Mouse (Mus musculus) retina, adult 2 months (tissue): ENCODE results near the gene Mybpc2.

Experiments
- DNase-seq: peaks from one replicate; pipeline ENCODE4 v3.0.0-alpha.2; 2012; ENCODE audit warnings: low read depth, low spot score

Mybpc2 gene

GRCm38 (mm10) chr7:44547041-44547440 is 22.6 kb upstream of the Mybpc2 start:
- no peak for DNase-seq

- DNase-seq, result no peak
Measured at GRCm38 (mm10) chr7:44546274-44546673, 21.8 kb upstream of the Mybpc2 start.

DNA sequence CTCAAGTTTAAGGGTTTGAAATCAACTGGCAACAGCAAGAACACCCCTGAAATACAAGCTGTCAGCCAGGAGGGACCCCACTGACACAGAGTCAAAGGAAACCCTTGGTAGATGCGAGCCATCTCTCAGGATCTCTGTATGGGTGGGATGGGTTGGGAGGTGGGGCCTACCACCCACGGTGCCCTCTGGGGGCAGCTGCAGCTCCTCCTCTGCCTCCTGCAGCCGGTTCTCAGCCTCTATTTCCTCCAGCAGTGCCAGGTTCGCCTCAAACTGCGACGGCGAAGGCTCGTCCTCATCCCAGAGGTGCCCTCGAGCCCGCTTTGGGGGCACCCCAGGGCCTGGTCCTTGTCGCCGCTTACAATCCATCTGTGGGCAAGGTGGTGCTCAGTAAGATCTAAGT is 18.6 kb upstream of the Mybpc2 start:
- DNase-seq, result no peak

DNA sequence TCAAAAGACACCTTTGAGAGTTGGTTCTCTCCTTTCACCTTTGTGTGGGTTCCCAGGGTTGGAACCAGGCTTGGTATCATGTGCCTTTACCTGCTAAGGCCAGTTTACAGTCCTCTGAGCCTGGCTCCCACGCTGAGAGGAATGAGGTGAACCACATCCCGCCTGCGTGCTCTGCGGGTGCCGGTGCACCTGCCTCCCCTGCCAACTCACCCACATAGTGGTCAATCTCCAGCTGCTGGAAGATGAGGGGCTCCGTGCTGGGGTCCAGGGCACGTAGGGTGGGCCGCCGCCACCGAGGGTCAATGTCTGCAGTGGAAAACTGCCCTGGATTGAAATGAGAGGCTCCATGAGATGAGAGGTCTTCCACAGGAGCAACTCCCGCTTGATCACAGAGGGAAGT is 18.1 kb upstream of the Mybpc2 start:
- no peak for DNase-seq

- no peak for DNase-seq
Measured at GRCm38 (mm10) chr7:44538756-44539624, 14.5 kb upstream of the Mybpc2 start.

GRCm38 (mm10) chr7:44537496-44537895 is 13.0 kb upstream of the Mybpc2 start:
- no peak for DNase-seq

- no peak for DNase-seq
Measured at GRCm38 (mm10) chr7:44537009-44537408, 12.6 kb upstream of the Mybpc2 start.

DNA sequence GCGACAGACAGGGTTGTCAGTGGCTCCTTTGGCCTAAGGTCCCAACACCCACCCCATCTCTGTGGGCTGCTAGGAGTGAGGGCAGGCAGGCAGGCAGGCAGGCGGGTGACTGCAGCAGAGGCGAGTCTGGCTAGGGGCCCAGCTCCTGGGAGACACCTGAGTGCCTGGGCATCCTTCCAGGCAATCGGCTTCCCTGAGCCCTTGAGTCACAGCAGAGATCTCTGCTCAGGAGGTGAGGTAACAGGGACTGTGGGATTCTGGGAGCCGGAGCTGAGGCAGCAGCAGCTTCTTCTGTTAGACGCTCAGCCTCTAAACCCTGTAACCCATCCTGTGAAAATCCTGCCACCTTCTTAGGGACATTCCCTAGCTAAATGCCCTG is 12.1 kb upstream of the Mybpc2 start:
- DNase-seq, result no peak

- no peak for DNase-seq
Measured at GRCm38 (mm10) chr7:44535657-44536589, 11.5 kb upstream of the Mybpc2 start.

DNA sequence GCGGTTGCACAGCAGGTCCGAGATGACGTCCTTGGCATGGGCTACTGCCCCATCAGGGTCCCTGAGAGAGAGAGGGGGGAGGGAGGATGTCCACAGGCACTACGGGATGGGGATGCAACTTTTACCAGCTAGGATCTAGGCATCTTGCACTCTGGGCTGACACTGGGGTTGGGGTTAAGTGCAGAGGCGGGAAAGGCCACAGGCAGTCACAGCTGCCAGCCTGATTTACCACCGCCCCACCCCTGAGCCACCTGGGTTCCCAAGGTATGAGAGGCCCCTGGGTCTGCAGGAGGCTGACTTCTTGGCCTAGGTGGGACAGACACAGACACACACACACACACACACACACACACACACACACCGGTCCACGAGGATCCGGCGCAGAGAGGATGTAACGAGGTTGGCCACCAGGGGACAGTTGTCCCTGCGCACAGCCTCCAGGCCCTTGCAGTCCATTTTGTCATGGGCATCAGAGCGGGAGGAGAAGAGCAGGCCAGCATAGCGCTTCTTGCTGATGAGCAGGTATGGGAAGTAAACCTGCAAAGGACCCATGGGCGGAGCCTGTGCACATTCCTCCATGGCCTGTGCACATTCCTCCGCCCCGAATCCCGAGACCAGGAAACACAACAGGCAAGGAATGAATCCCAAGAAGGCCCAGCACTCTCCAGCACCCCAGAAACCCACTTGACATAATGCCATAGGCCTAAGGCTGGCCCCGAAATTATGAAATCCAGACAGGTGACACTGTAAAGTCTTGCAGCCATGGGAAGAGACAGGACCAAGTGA is 10.4 kb upstream of the Mybpc2 start:
- DNase-seq, result no peak

DNA sequence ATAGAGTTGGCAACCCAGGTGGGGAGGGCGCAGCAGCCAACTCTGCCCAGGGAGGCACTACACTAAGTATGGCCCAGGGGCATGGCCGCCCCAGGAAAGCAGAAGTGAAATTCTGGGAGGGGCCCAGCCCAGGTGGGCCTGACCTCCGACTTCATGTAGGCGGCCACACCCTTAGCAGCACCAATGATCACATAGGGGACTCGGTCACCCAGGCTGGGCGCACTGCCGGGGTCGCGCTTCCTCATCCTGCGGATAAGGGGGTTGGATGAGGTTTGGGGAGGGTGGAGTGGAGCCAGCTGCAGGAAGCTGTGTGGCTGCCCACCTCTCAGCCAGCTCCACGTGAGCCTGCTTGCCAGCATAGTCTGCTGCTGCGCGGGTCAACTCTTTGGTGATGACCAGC is 9.8 kb upstream of the Mybpc2 start:
- DNase-seq, result no peak

- no peak for DNase-seq
Measured at GRCm38 (mm10) chr7:44533746-44534045, 9.2 kb upstream of the Mybpc2 start.

GRCm38 (mm10) chr7:44532918-44533745 is 8.7 kb upstream of the Mybpc2 start:
- no peak for DNase-seq

DNA sequence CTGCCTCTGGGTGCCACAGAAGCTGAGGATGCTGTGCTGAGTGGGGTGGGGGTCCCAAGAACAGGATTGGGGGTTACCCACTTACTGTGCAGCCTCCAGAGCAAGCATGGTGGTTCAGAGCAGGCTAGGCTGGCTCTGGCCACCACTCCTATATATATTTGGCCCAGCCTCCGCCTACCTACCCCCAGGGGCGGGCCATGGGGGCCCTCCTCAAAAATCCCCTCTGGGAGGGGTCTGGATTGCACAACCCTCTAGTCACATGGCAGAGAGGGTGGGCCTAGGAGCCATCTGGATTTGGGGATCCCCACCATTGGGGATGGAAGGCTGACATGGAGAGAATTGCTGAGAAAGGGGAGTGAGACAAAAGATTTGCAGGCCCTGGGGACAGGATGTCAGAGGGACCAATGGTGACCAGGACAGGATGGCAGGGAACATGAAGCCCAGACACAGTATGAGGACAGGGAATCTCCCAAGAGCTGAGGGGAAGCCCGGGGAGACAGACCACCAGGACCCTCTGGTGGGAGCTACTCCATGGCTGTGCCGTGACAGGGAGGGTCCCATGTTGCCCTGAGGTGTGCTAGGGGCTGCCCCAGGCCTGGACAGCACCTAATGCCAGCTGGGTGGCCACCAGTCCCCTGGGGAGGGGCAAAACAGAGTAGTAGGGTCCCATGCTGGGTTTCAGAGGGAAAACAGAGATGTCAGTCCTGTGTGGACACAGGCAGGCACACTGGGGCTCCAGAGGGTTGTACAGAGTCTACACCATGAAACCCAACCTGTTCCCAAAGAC is 7.7 kb upstream of the Mybpc2 start, which contains the start of gene Spib:
Spib (minus strand) TSS at position 126 of the 787 bp plus-strand sequence.
- DNase-seq, result no peak

- DNase-seq, result no peak
Measured at GRCm38 (mm10) chr7:44531207-44531606, 6.8 kb upstream of the Mybpc2 start.

GRCm38 (mm10) chr7:44530507-44530906 is 6.1 kb upstream of the Mybpc2 start:
- no peak for DNase-seq

GRCm38 (mm10) chr7:44529518-44529917 is 5.1 kb upstream of the Mybpc2 start:
- no peak for DNase-seq

DNA sequence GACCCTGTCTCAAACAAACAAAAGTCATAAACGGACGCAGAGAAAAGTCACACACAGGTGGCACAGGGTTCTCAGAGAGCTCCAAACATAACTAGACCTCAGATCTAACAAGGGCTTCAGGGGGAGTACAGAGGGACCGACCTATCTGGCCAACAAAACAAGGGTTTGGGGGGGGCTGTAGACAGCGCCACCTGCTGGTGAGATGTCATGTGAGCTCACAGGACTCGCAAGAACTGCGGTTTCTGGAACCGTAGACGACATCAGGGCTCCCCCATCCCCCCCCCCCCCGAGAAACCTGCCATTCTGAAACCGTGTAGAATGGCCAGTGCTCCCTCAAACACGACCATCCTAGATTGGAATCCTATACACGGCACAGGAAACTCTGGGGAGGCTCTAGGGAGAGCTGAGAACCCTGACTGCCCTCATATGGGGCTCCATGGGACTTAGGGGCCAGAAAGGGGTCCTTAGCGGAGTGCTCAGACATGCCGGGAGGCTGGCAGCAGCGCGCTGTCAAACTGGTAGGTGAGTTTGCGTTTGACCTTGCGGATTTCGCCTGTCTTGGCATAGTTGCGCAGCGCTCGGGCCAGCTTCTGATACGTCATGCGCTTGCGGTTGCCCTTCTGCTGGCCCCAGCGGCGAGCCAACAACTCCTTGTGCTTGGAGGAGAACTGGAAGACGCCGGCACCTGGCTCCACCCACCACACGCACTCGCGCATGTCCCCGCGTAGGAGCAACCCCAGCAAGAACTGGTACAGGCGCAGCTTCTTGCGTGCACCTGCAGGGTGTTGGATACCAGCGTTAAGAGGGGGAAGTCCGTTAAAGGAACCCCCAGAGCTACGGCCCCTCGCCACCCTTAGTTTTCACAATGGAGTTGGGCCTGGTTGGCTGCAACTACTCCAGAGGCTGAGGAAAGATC is 3.3 kb upstream of the Mybpc2 start:
- DNase-seq, result peak; percentile 56
